Mouse (Mus musculus): ENCODE data around the gene Dync1h1. TPM values are rescaled to one million over a fixed set of nuclear protein-coding genes. Genes with fewer than 3 reads are reported as not detected.

Dync1h1 gene
- polyA plus RNA-seq, 1 experiment from 2014 or later: 57.2 TPM

DNA sequence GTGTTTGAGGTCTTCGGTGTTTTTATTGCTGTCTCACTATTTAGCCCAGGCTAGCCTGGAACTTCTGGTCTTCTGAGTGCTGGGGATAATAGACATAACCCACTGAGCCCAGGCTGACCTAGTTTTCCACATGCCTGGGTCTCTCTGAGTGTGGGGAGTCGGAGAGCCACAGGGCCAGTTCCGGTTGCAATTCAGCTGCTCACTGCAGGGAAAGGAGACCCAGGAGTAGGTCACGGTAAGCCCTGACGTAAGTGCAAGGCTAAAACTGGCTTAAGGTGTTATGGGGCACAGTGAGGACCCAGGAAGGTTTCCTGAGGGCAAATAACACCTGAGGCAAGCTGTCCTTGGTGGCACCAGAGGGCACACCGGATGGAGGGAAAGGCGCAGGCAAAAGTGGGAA lies 106.2 kb downstream of the Dync1h1 start:
- no peak overlapping the region for H3K4me2 ChIP-seq (replicated peaks)
- H3K27me3 ChIP-seq: no peaks in the 10 kb centered on the region
- H3K4me1 ChIP-seq: peaks cover 8% of the 10 kb centered on the region; the same call in 1 of the 2 replicates
- no peaks in the 10 kb centered on the region for H3K9me3 ChIP-seq
- no peak overlapping the region for H3K27ac ChIP-seq
- no peaks in the 10 kb centered on the region for H3K36me3 ChIP-seq
- no peak for ATAC-seq (ENCODE audit: insufficient number of reproducible peaks, insufficient read depth, low FRiP score, low TSS enrichment)
- 89% methylated on average over 7 of the region's 7 CpGs for WGBS
- no peak overlapping the region for H3K4me3 ChIP-seq
- no peak overlapping the region for H3K9ac ChIP-seq

DNA sequence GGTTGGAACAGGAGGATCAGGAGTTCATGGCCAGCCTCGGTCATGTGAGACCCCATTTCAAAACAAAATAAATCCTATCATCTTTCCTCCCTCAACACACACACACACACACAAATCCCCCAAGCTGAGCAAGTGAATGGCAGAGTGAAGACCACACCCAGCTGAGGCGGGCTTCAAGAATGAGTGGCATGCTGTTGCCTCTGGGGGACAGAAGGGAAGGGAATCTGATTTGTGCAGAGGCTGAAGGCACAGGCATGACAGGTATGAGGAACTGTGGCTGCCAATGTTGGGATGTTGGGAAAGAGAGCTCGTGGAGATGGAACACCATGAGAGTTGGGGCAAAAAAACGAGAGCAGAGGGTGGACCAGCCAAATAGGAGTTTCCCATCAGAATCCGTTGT lies 110.0 kb downstream of the Dync1h1 start:
- H3K27me3 ChIP-seq: no peaks in the 10 kb centered on the region
- H3K4me1 ChIP-seq: peaks cover 2% of the 10 kb centered on the region; the same call in 1 of the 2 replicates
- H3K36me3 ChIP-seq: no peaks in the 10 kb centered on the region
- H3K9me3 ChIP-seq: no peaks in the 10 kb centered on the region
- ATAC-seq (ENCODE audit: insufficient number of reproducible peaks, insufficient read depth, low FRiP score, low TSS enrichment): no peak
- 68% methylated on average over 5 of the region's 5 CpGs for WGBS
- no peak overlapping the region for H3K4me3 ChIP-seq
- no peak overlapping the region for H3K4me2 ChIP-seq (replicated peaks)
- H3K9ac ChIP-seq: no peak overlapping the region
- no peak overlapping the region for H3K27ac ChIP-seq

DNA sequence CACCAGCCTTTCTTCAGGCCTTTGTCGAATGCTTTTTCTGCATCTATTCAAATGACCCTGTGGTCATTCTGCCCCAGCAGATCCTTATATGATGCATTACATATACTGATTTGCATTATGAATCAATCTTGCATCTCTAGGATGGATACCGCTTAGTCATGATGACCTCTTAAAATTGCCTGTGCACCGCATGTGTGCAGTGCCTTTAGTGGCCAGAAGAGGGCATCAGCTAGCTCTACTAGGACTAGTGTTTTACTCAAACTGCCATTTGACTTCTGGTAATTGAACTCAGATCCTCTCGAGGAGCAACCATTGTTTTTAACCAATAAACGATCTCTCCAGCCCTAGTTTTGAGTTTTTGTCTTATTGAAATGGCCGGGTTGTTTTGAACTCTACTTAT lies 112.5 kb downstream of the Dync1h1 start:
- no peak for ATAC-seq (ENCODE audit: insufficient number of reproducible peaks, insufficient read depth, low FRiP score, low TSS enrichment)
- no peak overlapping the region for H3K27ac ChIP-seq
- no peaks in the 10 kb centered on the region for H3K9me3 ChIP-seq
- no peaks in the 10 kb centered on the region for H3K4me1 ChIP-seq
- no peaks in the 10 kb centered on the region for H3K27me3 ChIP-seq
- 94% methylated on average over 6 of the region's 6 CpGs for WGBS
- no peak overlapping the region for H3K4me2 ChIP-seq (replicated peaks)
- H3K36me3 ChIP-seq: no peaks in the 10 kb centered on the region
- no peak overlapping the region for H3K9ac ChIP-seq
- H3K4me3 ChIP-seq: no peak overlapping the region

DNA sequence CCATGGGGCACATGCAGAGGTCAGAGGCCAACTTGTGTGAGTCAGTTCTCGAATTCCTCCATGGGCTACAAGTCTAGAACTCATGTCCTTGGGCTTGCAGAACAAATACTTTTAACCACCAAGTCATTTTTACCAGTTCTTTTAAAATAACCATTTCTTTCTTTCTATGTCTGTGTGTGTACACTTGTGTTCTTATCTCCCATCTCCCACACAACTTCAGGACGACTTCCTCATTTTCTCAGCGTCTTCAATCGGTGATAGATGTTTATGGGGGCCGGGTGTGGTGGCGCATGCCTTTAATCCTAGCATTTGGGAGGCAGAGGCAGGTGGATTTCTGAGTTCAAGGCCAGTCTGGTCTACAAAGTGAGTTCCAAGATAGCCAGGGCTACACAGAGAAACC lies 113.0 kb downstream of the Dync1h1 start:
- no peak for ATAC-seq (ENCODE audit: insufficient number of reproducible peaks, insufficient read depth, low FRiP score, low TSS enrichment)
- Histone ChIP-seq H3K9me3 (no peaks in the 10 kb centered on the region), H3K4me1 (no peaks in the 10 kb centered on the region), H3K27me3 (peaks cover 3% of the 10 kb centered on the region; the same call in 1 of the 2 replicates), H3K4me3 (no peak overlapping the region), H3K36me3 (no peaks in the 10 kb centered on the region), H3K27ac (no peak overlapping the region), H3K9ac (no peak overlapping the region), H3K4me2 (replicated peaks) (no peak overlapping the region)
- 88% methylated on average over 6 of the region's 6 CpGs for WGBS

DNA sequence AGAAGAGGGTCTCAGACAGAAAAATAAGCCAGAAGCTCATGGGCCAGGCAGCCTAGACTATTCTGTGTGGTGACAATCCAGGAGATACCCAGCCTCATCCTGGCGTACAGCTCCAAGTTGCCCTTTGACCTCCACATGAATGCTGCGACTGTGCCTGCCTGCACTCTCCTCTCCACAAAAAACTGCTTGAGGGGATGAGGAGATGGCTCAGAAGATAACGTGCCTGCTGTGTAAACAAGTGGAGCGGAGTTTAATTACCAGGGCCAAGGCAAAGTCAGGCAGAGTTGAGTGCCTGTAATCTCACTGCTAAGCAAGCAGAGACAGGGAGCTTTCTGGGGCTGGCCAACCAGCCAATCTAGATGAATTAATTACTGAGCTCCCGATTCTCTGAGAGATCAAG lies 114.8 kb downstream of the Dync1h1 start:
- H3K4me2 ChIP-seq (replicated peaks): no peak overlapping the region
- no peak overlapping the region for H3K9ac ChIP-seq
- WGBS: 5% methylated on average over 5 of the region's 5 CpGs
- no peaks in the 10 kb centered on the region for H3K36me3 ChIP-seq
- H3K27me3 ChIP-seq: peaks cover 4% of the 10 kb centered on the region; the same call in 1 of the 2 replicates
- H3K27ac ChIP-seq: no peak overlapping the region
- no peaks in the 10 kb centered on the region for H3K4me1 ChIP-seq
- H3K4me3 ChIP-seq: no peak overlapping the region
- ATAC-seq (ENCODE audit: insufficient number of reproducible peaks, insufficient read depth, low FRiP score, low TSS enrichment): no peak
- no peaks in the 10 kb centered on the region for H3K9me3 ChIP-seq

Small RNAs within 50 kb of the gene (microRNA-seq; reads per million reads assigned to microRNA genes)
- gene Gm27299: not detected

Other genes starting within 250 kb of the Dync1h1 start
- gene Ppp2r5c, start 154.3 kb upstream of the Dync1h1 start, polyA plus RNA-seq (2016; fragmentation: Nextera tagmentation; extraction: Ambion mirVana): 156 and 157 TPM in 2 replicates
- gene 1700001K19Rik, start 81.2 kb downstream of the Dync1h1 start, polyA plus RNA-seq (2016; fragmentation: Nextera tagmentation; extraction: Ambion mirVana): 0.24 TPM in 1 of 2 replicates, not detected in the other
- 841 and 859 TPM in 2 replicates for gene Hsp90aa1, start 101.3 kb downstream of the Dync1h1 start, polyA plus RNA-seq (2016; fragmentation: Nextera tagmentation; extraction: Ambion mirVana)
- gene Wdr20, start 136.5 kb downstream of the Dync1h1 start, polyA plus RNA-seq (2016; fragmentation: Nextera tagmentation; extraction: Ambion mirVana): 30.1 and 31.7 TPM in 2 replicates
- 6.2 and 7.2 TPM in 2 replicates for gene Mok, start 239.5 kb downstream of the Dync1h1 start, polyA plus RNA-seq (2016; fragmentation: Nextera tagmentation; extraction: Ambion mirVana)
- gene Zfp839, start 248.8 kb downstream of the Dync1h1 start, polyA plus RNA-seq (2016; fragmentation: Nextera tagmentation; extraction: Ambion mirVana): 8.9 and 9.0 TPM in 2 replicates